Mouse (Mus musculus) embryonic facial prominence, embryonic 10.5 days (tissue): Measurements from ENCODE around the gene Fgfr2. TPM values are rescaled to one million over a fixed set of nuclear protein-coding genes. Genes with fewer than 3 reads are reported as not detected.

ENCODE experiments used
- DNase-seq: peaks from one replicate; pipeline ENCODE4 v3.0.0-alpha.2; 2017; ENCODE audit warnings: low spot score
- H3K27ac ChIP-seq: fragments of 300-500 bp; sonication (generic); replicated peaks from 2 replicates; pipeline ENCODE4 v1.5.1; 2016; ENCODE audit warnings: mild to moderate bottlenecking
- H3K27me3 ChIP-seq: fragments of 300-500 bp; sonication (generic); replicated peaks from 2 replicates; pipeline ENCODE4 v1.6.1; 2016; ENCODE audit warnings: low read depth, mild to moderate bottlenecking; ENCODE audit not compliant: poor library complexity, severe bottlenecking
- H3K36me3 ChIP-seq: fragments of 300-500 bp; sonication (generic); replicated peaks from 2 replicates; pipeline ENCODE4 v1.6.1; 2016; ENCODE audit warnings: mild to moderate bottlenecking, moderate library complexity
- H3K4me1 ChIP-seq: fragments of 300-500 bp; sonication (generic); 2 replicates; pipeline ENCODE4 v1.6.1; 2016
- H3K4me3 ChIP-seq: fragments of 300-500 bp; sonication (generic); 2 replicates; pipeline ENCODE4 v1.5.1; 2016; ENCODE audit warnings: mild to moderate bottlenecking, moderate library complexity
- H3K9me3 ChIP-seq: fragments of 300-500 bp; sonication (generic); 2 replicates; pipeline ENCODE4 v1.6.1; 2016; ENCODE audit warnings: mild to moderate bottlenecking
- WGBS: fragments of 180-500 bp; shearing (Covaris S2); methylation state at CpG from one replicate; pipeline ENCODE4 v1.1.7; 2016; 5-methylcytosine and 5-hydroxymethylcytosine counted together
- polyA plus RNA-seq: library from polyadenylated mRNA; unstranded; fragments of >200 nt; fragmentation: Nextera tagmentation; extraction: Ambion mirVana; gene quantifications from 2 replicates; pipeline ENCODE4 v1.2.1, GENCODE M21; 2016

Fgfr2 gene
- polyA plus RNA-seq, 1 experiment from 2014 or later = 74.3 TPM

GRCm38 (mm10) chr7:132369784-132370183 is 753.4 kb downstream of the Fgfr2 start:
- Histone ChIP-seq H3K36me3 (no peaks in the 10 kb centered on the region), H3K9me3 (no peaks in the 10 kb centered on the region), H3K27me3 (peaks cover 34% of the 10 kb centered on the region), H3K4me1 (peaks cover 36% of the 10 kb centered on the region), H3K27ac (no peak overlapping the region), H3K4me3 (no peak overlapping the region)
- no peak for DNase-seq
- 87% methylated on average over 2 of the region's 2 CpGs for WGBS

GRCm38 (mm10) chr7:132368859-132369258 is 754.3 kb downstream of the Fgfr2 start:
- no peak for DNase-seq
- 85% methylated on average over 6 of the region's 6 CpGs for WGBS
- Histone ChIP-seq H3K27me3 (peaks cover 34% of the 10 kb centered on the region), H3K27ac (no peak overlapping the region), H3K4me1 (peaks cover 40% of the 10 kb centered on the region), H3K4me3 (no peak overlapping the region), H3K9me3 (no peaks in the 10 kb centered on the region), H3K36me3 (no peaks in the 10 kb centered on the region)

GRCm38 (mm10) chr7:132367344-132367743 is 755.8 kb downstream of the Fgfr2 start:
- H3K9me3 ChIP-seq = no peaks in the 10 kb centered on the region
- no peaks in the 10 kb centered on the region for H3K36me3 ChIP-seq
- H3K27ac ChIP-seq = no peak overlapping the region
- 63% methylated on average over 3 of the region's 3 CpGs for WGBS
- no peak overlapping the region for H3K4me3 ChIP-seq
- no peak for DNase-seq
- H3K4me1 ChIP-seq = peaks cover 29% of the 10 kb centered on the region
- H3K27me3 ChIP-seq = peaks cover 37% of the 10 kb centered on the region

GRCm38 (mm10) chr7:132365703-132366384 is 757.3 kb downstream of the Fgfr2 start:
- H3K9me3 ChIP-seq = no peaks in the 10 kb centered on the region
- no peak overlapping the region for H3K4me3 ChIP-seq
- no peak for DNase-seq
- H3K4me1 ChIP-seq = peaks cover 20% of the 10 kb centered on the region
- no peak overlapping the region for H3K27ac ChIP-seq
- 86% methylated on average over 5 of the region's 5 CpGs for WGBS
- no peaks in the 10 kb centered on the region for H3K36me3 ChIP-seq
- H3K27me3 ChIP-seq = peaks cover 39% of the 10 kb centered on the region

DNA sequence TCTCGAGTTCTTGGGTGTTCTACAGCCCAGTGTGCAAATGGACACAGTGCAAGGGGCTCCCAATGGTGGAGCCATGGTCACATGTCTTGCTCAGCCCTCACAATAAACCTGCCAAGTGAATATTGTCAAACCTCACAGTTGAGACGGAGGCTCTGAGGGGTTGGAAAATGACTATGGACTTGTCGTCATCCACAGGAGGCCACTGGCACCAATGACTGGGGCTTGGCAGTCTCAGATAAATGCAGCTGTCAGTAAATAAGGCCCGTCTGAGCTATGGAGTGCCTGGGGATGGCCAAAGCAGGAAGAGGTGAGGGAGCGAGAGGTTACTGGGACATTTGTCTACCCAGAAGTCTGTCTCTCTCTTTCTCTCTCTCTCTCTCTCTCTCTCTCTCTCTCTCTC is 758.0 kb downstream of the Fgfr2 start:
- no peaks in the 10 kb centered on the region for H3K9me3 ChIP-seq
- peaks cover 20% of the 10 kb centered on the region for H3K4me1 ChIP-seq
- H3K4me3 ChIP-seq = no peak overlapping the region
- no peak overlapping the region for H3K27ac ChIP-seq
- H3K27me3 ChIP-seq = peaks cover 45% of the 10 kb centered on the region
- DNase-seq = no peak
- no peaks in the 10 kb centered on the region for H3K36me3 ChIP-seq
- WGBS = 86% methylated on average over 5 of the region's 5 CpGs

DNA sequence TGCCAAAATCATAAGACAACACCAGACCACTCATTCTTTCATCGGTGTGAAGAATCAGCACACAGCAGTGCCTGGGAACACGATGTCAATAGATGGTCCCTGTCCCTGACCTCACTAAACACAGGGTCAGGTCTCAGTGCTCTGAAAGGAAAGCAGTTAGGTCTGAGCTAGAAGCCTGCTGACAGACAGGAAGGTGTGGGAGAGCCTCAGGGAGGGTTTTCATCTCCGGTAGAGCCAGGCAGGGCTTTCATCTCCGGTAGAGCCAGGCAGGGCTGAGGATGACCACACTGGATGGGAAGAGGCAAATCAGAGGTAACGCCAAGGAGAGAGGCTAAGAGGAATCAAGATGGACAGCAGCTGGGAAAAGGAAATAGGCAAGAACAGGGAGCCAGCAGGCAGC is 758.6 kb downstream of the Fgfr2 start:
- no peak for DNase-seq

GRCm38 (mm10) chr7:132360336-132360735 is 762.8 kb downstream of the Fgfr2 start:
- no peaks in the 10 kb centered on the region for H3K36me3 ChIP-seq
- H3K27me3 ChIP-seq = peaks cover 47% of the 10 kb centered on the region
- H3K9me3 ChIP-seq = no peaks in the 10 kb centered on the region
- H3K4me3 ChIP-seq = no peak overlapping the region
- no peak for DNase-seq
- no peak overlapping the region for H3K27ac ChIP-seq
- H3K4me1 ChIP-seq = peaks cover 53% of the 10 kb centered on the region
- 76% methylated on average over 4 of the region's 4 CpGs for WGBS

More for the DNA sequence above, 758.6 kb downstream of the Fgfr2 start:
- Histone ChIP-seq H3K9me3 (no peaks in the 10 kb centered on the region), H3K4me1 (peaks cover 21% of the 10 kb centered on the region), H3K36me3 (no peaks in the 10 kb centered on the region), H3K27ac (no peak overlapping the region), H3K4me3 (no peak overlapping the region), H3K27me3 (peaks cover 51% of the 10 kb centered on the region)
- 36% methylated on average over 5 of the region's 5 CpGs for WGBS

DNA sequence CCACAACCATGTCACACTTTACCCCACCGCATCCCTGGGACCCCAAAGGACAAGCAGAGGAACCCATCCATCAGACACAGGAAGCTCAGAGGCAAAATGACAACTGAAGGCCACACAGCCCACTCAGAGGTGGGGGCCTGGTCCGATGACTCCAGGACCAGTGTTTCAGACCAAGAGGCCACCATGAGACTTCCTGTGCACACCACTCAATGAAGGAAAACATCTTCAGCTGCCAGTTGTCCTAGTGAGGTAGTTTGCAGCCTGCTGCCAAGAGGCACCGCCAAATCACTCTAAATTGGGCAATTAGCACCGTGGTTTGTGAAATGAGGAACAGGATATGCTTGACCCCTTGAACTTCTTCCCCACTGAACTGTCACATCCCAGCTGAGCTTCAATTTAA is 764.4 kb downstream of the Fgfr2 start:
- 45% methylated on average over 4 of the region's 4 CpGs for WGBS
- DNase-seq = no peak

GRCm38 (mm10) chr7:132358250-132358649 is 764.9 kb downstream of the Fgfr2 start:
- Histone ChIP-seq H3K27ac (no peak overlapping the region), H3K4me1 (peaks cover 42% of the 10 kb centered on the region), H3K27me3 (peaks cover 47% of the 10 kb centered on the region), H3K36me3 (no peaks in the 10 kb centered on the region), H3K9me3 (no peaks in the 10 kb centered on the region), H3K4me3 (no peak overlapping the region)
- no peak for DNase-seq
- 30% methylated on average over 3 of the region's 3 CpGs for WGBS

More for the DNA sequence above, 764.4 kb downstream of the Fgfr2 start:
- Histone ChIP-seq H3K4me3 (no peak overlapping the region), H3K36me3 (no peaks in the 10 kb centered on the region), H3K4me1 (peaks cover 42% of the 10 kb centered on the region), H3K9me3 (no peaks in the 10 kb centered on the region), H3K27me3 (peaks cover 47% of the 10 kb centered on the region), H3K27ac (0 out of 2 replicates have a peak overlapping the region, but pooled peaks have one; percentile 31)

DNA sequence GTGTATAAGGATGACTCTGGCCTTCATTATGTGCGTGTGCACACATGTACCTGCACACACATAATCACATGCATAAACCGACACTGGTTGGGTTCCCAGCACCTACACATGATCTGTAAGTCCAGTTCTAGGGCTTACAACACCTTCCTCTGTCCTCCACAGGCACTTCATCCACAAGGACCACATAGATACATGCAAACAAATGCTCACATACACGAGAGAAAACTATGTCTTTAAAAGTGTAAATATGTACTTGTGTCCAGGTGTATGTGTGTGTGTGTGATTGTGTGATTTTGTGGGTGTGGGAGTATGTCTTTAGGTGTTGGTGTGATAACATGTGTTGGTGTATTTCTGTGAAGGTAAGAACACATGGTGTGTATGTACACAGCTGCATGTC is 765.3 kb downstream of the Fgfr2 start:
- Histone ChIP-seq H3K36me3 (no peaks in the 10 kb centered on the region), H3K9me3 (no peaks in the 10 kb centered on the region), H3K4me1 (peaks cover 42% of the 10 kb centered on the region), H3K4me3 (no peak overlapping the region), H3K27me3 (peaks cover 47% of the 10 kb centered on the region), H3K27ac (no peak overlapping the region)
- WGBS = 85% methylated on average over 3 of the region's 3 CpGs
- no peak for DNase-seq

- peak overlapping the region; percentile 35; the same call in 1 of the 2 replicates for H3K27ac ChIP-seq
- no peaks in the 10 kb centered on the region for H3K9me3 ChIP-seq
- WGBS = 40% methylated on average over 10 of the region's 10 CpGs
- H3K27me3 ChIP-seq = peaks cover 42% of the 10 kb centered on the region
- peaks cover 45% of the 10 kb centered on the region for H3K4me1 ChIP-seq
- no peak overlapping the region for H3K4me3 ChIP-seq
- H3K36me3 ChIP-seq = no peaks in the 10 kb centered on the region
- DNase-seq = no peak
Observed at GRCm38 (mm10) chr7:132356881-132357840, 766.0 kb downstream of the Fgfr2 start.

GRCm38 (mm10) chr7:132356185-132356584 is 767.0 kb downstream of the Fgfr2 start:
- H3K36me3 ChIP-seq = no peaks in the 10 kb centered on the region
- no peak for DNase-seq
- H3K4me1 ChIP-seq = peaks cover 45% of the 10 kb centered on the region
- 12% methylated on average over 8 of the region's 8 CpGs for WGBS
- H3K27me3 ChIP-seq = peaks cover 39% of the 10 kb centered on the region
- H3K4me3 ChIP-seq = no peak overlapping the region
- no peaks in the 10 kb centered on the region for H3K9me3 ChIP-seq
- no peak overlapping the region for H3K27ac ChIP-seq
